Mouse (Mus musculus) thymus, postnatal 25 days (tissue): ENCODE results near the gene Btla.
A peak's percentile ranks its signal among the peaks of the same experiment; 100 is the strongest.

Source experiments
- DNase-seq: peaks from one replicate; pipeline ENCODE4 v3.0.0; 2022

The Btla gene

DNA sequence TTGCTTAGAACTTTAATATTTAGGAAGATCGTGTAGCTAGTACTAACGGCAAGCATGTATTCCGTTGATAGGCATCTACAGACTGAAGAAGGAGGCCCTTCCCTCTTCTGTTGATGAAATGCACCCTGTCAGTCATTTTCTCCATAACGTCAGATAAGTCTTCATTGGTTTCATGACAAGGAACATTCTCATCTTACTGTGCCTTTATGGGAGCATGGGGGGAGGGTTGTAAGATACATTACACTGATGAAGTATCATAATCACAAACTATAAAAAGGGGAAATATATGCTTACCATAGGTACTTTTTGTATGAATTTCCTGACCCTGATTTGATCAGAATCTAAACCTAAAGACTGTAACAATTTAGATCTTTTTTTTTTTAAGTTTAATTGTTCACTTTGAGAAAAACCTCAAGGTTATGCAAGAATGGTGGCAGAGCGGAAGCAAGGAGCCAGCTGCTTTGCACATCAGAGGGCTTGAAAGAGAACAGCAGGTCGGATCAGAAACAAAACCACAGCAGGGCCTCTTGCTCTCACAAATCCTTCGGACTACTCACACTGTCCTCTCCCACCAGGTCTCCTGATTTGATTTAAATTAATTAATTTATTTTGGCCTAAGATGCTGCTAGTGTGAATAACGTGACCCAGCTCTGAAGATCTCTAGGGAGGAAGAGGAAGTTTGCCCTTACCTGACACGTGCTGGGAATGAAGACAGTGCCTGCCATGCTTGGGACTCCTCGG is at the start of gene Btla:
Gene Btla, plus strand, starts transcription at position 668 of the 741 bp plus-strand sequence.
- peak; percentile 51 for DNase-seq

- no peak for DNase-seq
Observed at GRCm38 (mm10) chr16:45178552-45178951, 45.6 kb upstream of the Btla start.

- DNase-seq, result no peak
Observed at GRCm38 (mm10) chr16:45181824-45182223, 42.3 kb upstream of the Btla start.

DNA sequence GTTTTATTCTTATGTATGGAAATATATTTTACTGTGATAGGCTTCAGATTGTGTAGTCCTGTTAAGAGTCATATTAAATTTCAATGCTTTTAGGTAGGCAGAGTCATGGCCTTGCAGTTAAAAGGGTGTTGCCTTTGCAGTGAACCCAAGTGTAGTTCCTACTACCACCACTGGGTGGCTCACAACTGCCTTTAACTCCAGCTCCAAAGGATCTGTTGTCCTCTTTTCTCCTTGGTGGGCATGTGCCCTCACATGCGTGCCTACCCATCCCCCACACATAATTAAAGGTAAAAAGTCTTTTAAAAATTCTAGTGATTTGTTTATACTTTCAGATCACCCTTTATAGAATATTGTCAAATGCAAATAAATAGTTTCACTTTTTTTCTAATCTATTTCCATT is 31.5 kb upstream of the Btla start:
- peak; percentile 72 for DNase-seq

DNA sequence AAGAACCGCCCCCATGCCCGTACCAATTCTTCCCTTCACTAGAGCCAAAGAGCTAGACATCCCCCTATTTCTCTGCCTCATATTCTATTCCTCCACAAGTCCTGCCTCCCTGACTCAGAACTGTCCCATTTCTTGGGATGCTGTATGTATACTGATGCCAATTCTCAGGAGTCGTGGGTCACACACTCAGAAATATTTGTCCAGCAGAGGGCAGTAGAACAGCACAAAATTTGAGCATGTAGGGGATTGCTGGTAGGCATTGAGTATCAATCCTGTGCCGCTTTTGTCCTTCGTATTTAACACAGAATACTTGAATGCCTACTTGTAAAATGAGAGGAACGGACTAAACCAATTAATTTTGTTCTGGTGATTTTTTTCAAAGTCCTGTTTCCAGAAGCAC is 27.3 kb upstream of the Btla start:
- peak; percentile 60 for DNase-seq

- DNase-seq, result no peak
Observed at GRCm38 (mm10) chr16:45201395-45201794, 22.7 kb upstream of the Btla start.

DNA sequence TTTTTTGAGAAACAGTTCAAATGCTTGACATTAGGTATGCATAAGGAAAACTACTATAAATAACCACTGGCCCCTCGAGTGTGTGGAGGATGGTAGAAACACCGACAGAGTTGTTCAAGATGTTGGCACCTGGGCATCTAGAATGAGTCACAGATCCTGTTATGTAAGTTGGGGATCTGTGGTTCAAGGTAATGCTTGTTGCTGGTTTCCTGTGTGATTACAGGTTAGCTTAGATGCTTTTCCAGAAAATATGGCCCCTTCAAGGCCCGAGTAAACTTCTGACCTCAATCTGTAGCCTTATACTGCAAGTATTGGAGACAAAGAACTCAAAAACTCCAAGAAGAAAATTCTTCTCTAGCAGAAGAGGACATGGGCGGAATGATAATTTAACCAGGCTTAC is 19.7 kb upstream of the Btla start:
- no peak for DNase-seq

DNA sequence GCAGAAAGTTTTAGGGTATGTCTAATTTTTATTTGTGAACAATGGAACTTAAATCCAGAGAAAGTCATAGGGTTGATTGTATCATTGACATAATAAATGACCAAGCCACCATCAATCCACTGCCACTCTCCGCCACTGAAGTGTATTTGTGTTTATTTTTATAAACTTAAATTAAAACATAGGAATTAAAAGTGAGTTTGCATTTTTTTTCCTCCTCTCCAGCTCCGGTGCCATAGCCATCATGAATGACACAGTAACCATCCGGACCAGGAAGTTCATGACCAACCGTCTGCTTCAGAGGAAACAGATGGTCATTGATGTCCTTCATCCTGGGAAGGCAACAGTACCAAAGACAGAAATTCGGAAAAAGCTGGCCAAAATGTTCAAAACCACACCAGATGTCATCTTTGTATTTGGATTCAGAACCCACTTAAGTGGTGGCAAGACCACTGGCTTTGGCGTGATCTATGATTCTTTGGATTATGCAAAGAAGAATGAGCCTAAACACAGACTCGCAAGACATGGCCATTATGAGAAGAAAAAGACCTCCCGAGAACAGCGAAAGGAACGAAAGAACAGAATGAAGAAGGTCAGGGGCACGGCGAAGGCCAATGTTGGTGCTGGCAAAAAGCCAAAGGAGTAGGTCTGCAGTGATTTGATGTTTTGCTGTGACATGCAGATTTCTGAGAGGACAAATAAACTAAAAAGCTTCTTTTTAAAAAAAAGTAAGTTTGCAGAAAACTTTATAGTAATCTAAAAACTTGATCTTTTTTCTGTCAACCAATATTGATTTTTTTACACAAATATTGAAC is 19.1 kb upstream of the Btla start:
- DNase-seq, result no peak

DNA sequence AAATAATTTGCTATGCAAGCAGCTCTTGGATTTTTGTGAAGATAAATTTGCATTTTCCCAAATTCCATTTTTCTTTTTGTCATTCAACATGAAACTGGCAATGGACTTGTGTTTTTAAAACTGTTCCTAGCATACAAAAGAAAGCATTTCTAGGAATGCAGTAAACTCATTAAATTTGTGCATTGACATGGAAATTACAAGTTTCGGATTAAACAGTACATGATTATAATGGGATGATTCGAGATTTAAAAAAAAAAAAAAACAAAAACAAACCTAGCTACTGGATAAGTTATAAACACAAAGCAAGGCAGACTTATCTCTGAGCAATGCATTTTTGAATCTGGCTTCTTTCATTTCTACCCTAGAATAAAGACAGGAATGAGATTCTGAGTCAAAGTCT is 2.1 kb upstream of the Btla start:
- no peak for DNase-seq

GRCm38 (mm10) chr16:45222771-45223170 is 1.3 kb upstream of the Btla start:
- DNase-seq, result peak; percentile 8

GRCm38 (mm10) chr16:45224431-45225008 is 405 bp downstream of the Btla start:
- no peak for DNase-seq

- DNase-seq, result no peak
Observed at GRCm38 (mm10) chr16:45227002-45227401, 2.9 kb downstream of the Btla start.

DNA sequence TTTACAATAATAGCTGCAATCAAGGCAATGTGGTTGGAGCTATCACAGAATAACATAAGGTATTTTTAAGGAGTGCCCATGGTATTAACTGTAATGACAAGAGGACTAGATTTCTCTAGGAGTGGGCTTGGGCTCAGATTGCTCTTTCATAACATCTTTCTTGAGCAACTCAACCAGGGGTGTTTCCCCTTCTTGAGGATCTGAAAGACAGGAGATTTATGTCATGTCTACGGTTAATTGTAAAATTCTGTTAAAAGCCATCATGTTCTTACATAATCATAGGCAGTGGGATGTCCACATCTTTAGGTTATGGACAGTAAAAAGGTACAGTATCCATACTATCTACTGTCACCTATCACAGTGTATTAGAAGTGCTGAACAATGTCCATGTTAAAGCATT is 7.2 kb downstream of the Btla start:
- DNase-seq, result no peak

DNA sequence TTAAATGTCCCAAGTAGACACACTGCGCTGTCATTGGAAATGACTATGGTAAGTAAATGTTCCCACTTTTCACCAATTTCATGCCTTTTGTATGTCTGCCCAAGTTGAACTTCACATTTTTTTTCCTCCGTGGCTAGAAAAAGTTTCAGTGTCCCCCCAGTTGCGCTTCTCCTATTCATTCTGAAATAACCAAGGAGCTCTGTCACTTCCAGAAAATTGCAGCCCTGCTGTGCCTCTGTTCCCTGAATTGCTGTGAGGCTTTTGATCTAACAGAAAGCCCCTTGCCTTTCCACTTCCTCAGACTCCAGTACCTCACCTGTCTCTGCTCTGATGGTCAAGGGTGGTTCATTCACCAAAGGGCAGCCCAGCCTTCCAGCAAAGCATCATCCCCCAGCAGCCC is 8.9 kb downstream of the Btla start:
- no peak for DNase-seq

GRCm38 (mm10) chr16:45242700-45243099 is 18.6 kb downstream of the Btla start:
- no peak for DNase-seq

GRCm38 (mm10) chr16:45244930-45245472 is 20.9 kb downstream of the Btla start:
- no peak for DNase-seq

GRCm38 (mm10) chr16:45249761-45250160 is 25.6 kb downstream of the Btla start:
- DNase-seq, result no peak

- no peak for DNase-seq
Observed at GRCm38 (mm10) chr16:45250317-45250716, 26.2 kb downstream of the Btla start.

DNA sequence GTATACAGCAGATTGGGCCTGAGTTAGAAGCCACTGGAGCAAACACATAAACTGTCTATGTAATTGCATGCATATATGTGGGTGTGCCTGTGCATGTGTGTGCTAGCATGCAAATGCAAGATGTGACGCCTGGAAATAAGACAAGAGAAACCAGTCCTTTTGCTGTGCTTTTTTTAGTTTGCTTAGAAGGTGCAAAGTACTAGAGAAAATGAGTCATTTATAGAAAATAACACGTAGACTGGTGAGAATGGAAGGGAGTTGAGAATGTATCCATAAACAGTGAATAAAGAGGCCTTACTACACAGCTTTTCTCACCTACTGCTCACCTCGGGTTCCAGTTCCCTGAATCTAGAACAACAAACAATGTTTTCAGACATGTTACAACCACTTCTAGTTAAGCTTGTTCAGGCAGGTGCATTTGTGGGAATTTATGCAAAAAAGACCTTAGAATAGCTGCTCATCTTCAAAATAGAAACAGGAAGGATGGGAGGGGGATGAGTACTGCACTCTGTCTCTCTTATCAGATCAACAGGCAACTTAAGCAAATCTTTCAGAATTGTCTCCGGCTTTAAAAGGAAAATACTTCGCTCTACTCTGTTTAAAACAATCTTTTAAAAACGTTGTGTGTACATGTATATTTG is 27.8 kb downstream of the Btla start:
- peak; percentile 33 for DNase-seq

GRCm38 (mm10) chr16:45255183-45255861 is 31.2 kb downstream of the Btla start:
- DNase-seq, result no peak

GRCm38 (mm10) chr16:45256895-45257294 is 32.8 kb downstream of the Btla start:
- no peak for DNase-seq

- no peak for DNase-seq
Observed at GRCm38 (mm10) chr16:45257567-45257966, 33.5 kb downstream of the Btla start.

DNA sequence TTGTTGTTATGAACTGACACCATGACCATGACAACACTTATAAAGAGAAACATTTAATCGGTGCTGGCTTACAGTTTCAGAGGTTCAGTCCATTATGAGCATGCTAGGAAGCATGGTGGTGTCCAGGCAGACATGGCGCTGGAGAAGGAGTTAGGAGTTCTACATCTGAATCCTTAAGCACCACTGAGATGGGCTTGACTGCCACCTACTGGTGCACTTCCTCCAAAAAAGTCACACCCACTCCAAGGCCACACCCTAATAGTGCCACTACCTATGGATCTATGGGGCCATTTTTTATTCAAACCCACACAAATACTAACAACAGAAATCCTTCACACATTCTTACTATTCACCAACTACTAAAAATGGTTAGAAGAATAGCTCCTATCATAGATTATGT is 35.5 kb downstream of the Btla start:
- DNase-seq, result peak; percentile 63
